Mouse (Mus musculus) v-Abl transformed pro-B cells (cell line): ENCODE data around the gene 2310011J03Rik.

Source experiments
- in situ Hi-C, 2 experiments: fragments of 400-800 bp; cut with MboI; formaldehyde crosslinking; loops; one replicate each; pipeline ENCODE4 v1.15.1; 2025; ENCODE audit not compliant: unreplicated experiment in 2 of 2

Gene 2310011J03Rik

GRCm38 (mm10) chr10:80342749-80343424 lies 22.6 kb upstream of the 2310011J03Rik start:
- in situ Hi-C loops = loop anchor here in 1 of 2 experiments (10.0 kb wide), 1 partner anchor 48 kb away; the partner anchor contains the start of genes Apc2 and Rps15

GRCm38 (mm10) chr10:80342305-80342748 lies 22.0 kb upstream of the 2310011J03Rik start:
- in situ Hi-C loops = loop anchor here in 1 of 2 experiments (10.0 kb wide), 1 partner anchor 48 kb away; the partner anchor contains the start of genes Apc2 and Rps15

- in situ Hi-C loops = loop anchor here in 1 of 2 experiments (10.0 kb wide), 1 partner anchor 47 kb away; the partner anchor contains the start of genes Apc2 and Rps15
Measured at GRCm38 (mm10) chr10:80341491-80342304, 21.4 kb upstream of the 2310011J03Rik start.

- in situ Hi-C loops = loop anchor here in 1 of 2 experiments (10.0 kb wide), 1 partner anchor 46 kb away; the partner anchor contains the start of genes Apc2 and Rps15
Measured at GRCm38 (mm10) chr10:80341026-80341425, 20.7 kb upstream of the 2310011J03Rik start.

GRCm38 (mm10) chr10:80339941-80340750 lies 19.8 kb upstream of the 2310011J03Rik start:
- in situ Hi-C loops = loop anchor here (5.0 to 10.0 kb wide), 2 partner anchors 32 to 45 kb away; partner anchors contain the start of genes Apc2 (in 1 of the 2) and Rps15 (in 1 of the 2)

- in situ Hi-C loops = loop anchor here in 1 of 2 experiments (5.0 kb wide), 1 partner anchor 36 kb away; no protein-coding TSS in a partner anchor
Measured at GRCm38 (mm10) chr10:80336263-80336662, 15.9 kb upstream of the 2310011J03Rik start.

GRCm38 (mm10) chr10:80332525-80332989 lies 12.2 kb upstream of the 2310011J03Rik start:
- in situ Hi-C loops = no loop called here

GRCm38 (mm10) chr10:80331636-80332524 lies 11.5 kb upstream of the 2310011J03Rik start:
- in situ Hi-C loops = no loop called here

- in situ Hi-C loops = no loop called here
Measured at GRCm38 (mm10) chr10:80330888-80331287, 10.6 kb upstream of the 2310011J03Rik start.

GRCm38 (mm10) chr10:80330084-80330483 lies 9.7 kb upstream of the 2310011J03Rik start:
- in situ Hi-C loops = no loop called here

- in situ Hi-C loops = no loop called here
Measured at GRCm38 (mm10) chr10:80329273-80330081, 9.1 kb upstream of the 2310011J03Rik start, which contains the start of the genes Pcsk4 and Reep6. Gene Pcsk4 (minus strand): TSS chr10:80329498. Gene Reep6 (plus strand): TSS chr10:80329953.

- in situ Hi-C loops = no loop called here
Measured at GRCm38 (mm10) chr10:80325045-80325444, 4.7 kb upstream of the 2310011J03Rik start.

GRCm38 (mm10) chr10:80324120-80325037 lies 4.0 kb upstream of the 2310011J03Rik start:
- in situ Hi-C loops = loop anchor here in 1 of 2 experiments (5.0 kb wide), 1 partner anchor 57 kb away; no protein-coding TSS in a partner anchor

GRCm38 (mm10) chr10:80323261-80324119 lies 3.2 kb upstream of the 2310011J03Rik start:
- in situ Hi-C loops = loop anchor here in 1 of 2 experiments (5.0 kb wide), 1 partner anchor 56 kb away; no protein-coding TSS in a partner anchor

- in situ Hi-C loops = loop anchor here in 1 of 2 experiments (5.0 kb wide), 1 partner anchor 56 kb away; no protein-coding TSS in a partner anchor
Measured at GRCm38 (mm10) chr10:80322811-80323211, 2.5 kb upstream of the 2310011J03Rik start.
